Mouse (Mus musculus): ENCODE data around the gene Wnt7b.

Wnt7b gene

DNA sequence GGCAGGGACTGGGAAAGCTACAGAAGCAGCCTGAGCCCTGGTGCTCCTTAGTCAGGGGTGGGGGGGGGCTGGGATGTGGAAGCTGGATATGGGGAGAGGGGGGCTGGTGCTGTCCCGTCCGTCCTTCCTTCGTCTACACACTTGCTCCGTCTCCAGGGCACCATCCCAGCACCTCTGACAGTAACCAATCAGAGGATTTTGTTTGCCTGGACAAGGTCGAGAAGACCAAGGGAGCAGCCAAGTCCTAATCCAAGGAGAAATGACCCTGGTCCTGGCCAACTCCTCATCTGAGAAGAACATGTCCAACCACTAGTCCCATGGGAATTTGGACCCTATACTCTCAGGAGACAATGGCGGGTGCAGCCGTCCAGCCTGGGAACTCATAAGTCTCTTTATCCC, 18.4 kb upstream of the Wnt7b start:
- no peak for DNase-seq

DNA sequence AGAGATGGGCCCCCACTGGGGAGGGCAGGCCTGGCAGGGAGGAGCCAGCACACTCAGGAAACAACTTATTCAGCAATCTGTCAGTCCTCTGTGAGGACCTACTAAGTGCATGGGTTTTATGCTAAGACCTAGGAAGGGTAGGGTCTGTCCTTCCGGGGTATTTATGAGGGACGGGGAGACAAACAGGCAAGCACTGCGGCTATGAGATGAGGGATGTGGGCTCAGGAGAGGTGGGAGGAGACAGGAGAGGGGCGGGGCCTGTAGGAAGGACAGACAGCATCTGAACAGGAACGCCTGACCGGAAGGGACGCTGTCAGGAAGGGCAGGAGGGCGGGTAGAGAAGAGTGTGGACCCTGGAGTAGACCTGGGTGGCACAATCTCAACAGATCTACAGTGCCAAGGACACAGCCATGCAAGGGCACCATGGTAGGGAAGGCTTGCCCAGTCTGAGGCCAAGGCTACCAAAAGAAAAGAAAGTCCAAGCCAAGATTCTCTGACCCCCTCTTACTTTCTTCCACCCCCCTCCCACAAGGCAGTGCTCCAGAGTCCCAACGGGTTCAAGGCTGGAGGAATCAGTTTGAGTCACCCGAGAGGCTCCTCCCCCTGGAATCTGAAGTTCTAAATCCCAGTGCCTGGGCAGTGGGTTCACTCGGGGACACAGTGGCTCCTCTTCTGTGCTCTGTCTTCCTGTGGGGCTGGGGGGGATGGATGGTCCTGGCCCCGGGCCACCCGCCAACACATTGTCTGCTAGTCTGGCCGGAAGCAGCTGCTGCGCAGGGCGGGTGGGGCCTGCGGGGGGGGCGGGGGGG, 17.8 kb upstream of the Wnt7b start:
- no peak for DNase-seq

DNA sequence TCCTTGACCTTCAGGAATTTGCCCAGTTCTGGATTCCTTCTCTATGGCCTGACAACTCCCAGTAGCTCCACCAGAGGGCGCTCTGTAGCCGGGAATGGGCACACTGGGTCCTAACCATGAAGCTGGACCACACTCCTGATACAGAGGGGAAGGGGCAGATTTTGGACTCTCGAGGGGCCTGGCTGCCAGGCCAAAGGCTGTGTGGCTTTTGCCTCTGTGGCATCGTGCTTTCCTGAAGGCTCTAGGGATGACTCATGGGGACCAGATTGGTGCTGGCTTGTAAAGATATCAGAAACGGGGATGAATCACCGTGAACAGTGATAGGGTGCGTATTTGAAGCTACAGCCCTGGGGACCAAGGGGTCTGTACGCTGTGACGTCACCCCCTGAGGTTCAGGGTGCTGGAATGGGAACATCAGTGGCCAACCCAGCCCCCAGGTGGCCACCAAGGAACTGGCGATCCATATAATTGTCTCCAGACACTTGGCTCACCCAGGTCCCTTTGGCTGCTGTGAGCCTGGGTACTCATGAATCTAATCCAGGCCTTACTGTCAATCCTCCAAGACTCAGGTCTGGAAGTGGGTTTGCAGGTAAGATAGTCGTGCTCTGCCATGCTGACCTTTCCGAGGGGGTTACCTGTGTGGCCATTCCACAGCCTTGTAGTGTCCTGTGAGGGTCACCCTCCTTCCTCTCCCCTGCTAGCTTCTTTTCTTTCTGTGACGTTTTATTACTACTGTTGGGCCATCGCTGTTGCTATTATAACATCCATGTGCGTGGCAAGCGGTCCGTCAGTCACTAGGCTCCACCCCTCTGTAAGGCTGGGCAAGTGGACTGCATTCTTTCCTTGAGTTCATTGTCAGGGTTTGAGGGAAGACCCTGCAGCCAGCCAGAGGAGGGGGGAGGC, 17.0 kb upstream of the Wnt7b start:
- peak; percentile 75 for DNase-seq

DNA sequence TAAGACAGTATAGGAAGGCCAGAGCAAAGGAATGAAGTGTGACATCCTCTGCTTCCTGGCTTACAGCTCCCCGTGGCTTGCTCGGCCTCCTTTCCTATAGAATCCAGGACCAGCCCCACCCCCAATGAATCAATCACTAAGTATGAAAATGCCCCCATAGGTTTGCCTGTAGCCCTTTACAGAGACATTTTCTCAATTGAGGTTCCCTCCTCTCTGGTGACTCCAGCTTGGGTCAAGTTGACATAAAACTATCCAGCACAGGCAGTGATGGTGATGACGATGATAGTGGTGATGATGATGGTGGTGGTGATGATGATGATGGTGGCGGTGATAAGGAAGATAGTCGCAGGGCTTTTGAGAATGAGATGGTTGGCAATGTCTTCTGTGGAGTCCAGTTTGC, 16.2 kb upstream of the Wnt7b start:
- no peak for DNase-seq

DNA sequence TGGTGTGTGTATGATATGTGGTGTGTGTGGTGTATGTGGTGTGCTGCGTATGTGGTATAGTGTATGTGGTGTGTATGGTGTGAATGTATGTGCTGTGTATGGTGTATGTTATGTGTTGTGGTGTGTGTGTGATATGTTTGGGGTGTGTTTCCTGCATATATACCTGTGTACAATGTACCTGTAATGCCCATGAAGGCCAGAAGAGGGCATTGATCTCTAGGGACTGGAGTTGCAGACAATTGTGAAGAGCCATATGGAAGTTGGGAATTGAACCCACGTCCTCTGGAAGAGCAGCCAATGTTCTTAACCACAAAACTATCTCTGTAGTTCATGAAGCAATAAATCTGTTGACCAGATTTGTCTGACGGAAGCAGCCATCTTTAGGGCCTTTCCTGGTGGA, 15.1 kb upstream of the Wnt7b start:
- no peak for DNase-seq

DNA sequence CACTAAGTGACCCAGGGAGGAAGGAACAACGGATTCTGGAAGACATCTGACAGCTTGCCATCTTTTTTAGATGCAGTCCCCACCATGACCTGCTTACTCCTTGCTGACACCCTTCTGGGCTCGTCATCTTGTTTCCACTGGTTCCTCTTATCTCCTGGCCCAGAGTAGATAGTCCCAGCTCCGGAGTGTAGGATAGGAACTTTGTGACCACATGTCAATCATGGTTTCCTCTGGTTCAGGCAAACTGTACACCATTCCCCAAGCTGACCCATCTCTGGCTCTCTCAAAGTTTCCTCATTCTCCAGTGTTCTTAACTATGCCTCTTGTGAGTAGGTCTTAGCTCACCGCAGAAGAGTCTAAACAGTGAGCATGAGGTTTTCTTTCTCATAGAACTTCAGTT, 10.4 kb upstream of the Wnt7b start:
- no peak for DNase-seq

- DNase-seq = no peak
Observed at GRCm38 (mm10) chr15:85590831-85591230, 8.6 kb upstream of the Wnt7b start.

- peak; percentile 46 for DNase-seq
Observed at GRCm38 (mm10) chr15:85583504-85583903, 1.2 kb upstream of the Wnt7b start.

DNA sequence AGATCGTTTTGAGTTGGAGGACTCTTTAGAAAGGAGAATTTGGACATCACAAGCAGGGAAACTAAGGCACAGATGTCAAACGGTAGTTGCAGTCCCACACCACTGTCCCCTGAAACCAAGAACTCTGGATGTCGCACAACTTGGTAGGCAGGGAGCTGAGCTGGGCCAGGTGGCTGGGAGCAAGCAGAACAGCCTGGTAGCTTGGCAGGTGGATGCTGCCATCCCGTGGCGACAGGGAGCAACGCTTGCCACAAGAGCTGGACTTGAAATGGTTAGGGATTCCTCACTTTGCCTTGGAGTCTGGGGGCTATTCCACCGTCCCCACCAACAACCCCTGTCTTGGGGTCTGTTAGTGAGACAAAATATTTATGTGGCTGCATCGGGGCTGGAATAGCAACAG, 751 bp upstream of the Wnt7b start:
- DNase-seq = peak; percentile 75

- DNase-seq = no peak
Observed at GRCm38 (mm10) chr15:85581563-85582064, 659 bp downstream of the Wnt7b start.

DNA sequence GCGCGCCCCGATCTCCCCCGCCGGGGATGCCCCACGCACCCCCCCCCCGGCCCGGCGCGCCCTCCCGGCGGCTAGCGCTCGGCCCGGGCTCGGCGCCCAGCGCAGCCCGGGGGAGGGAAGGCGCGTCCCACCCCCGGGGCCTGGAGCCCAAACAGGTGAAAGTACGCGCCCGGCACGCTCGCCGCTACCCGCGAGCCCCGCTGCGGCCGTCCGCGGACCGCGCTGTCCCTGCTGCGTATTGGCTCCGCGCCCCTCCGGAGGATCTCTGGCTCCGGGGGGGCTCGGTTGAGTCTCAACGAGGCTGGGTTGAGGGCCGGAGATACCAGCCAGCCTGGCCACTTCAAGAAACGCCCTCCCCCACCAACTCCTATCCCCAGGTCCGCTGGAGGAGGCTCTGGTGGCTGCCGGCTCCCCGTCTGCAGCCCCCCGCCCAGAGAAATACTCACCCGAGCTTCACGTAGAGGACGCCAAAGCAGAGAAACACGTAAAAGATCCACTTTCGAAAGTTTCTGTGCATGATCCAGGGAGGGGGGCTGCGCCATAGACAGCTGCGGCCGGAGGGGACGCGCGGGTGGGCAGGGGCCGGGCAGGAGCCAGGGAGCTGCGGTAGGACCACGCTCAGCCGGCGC, 1.2 kb downstream of the Wnt7b start:
- DNase-seq = no peak

GRCm38 (mm10) chr15:85580483-85580882, 1.8 kb downstream of the Wnt7b start:
- no peak for DNase-seq

DNA sequence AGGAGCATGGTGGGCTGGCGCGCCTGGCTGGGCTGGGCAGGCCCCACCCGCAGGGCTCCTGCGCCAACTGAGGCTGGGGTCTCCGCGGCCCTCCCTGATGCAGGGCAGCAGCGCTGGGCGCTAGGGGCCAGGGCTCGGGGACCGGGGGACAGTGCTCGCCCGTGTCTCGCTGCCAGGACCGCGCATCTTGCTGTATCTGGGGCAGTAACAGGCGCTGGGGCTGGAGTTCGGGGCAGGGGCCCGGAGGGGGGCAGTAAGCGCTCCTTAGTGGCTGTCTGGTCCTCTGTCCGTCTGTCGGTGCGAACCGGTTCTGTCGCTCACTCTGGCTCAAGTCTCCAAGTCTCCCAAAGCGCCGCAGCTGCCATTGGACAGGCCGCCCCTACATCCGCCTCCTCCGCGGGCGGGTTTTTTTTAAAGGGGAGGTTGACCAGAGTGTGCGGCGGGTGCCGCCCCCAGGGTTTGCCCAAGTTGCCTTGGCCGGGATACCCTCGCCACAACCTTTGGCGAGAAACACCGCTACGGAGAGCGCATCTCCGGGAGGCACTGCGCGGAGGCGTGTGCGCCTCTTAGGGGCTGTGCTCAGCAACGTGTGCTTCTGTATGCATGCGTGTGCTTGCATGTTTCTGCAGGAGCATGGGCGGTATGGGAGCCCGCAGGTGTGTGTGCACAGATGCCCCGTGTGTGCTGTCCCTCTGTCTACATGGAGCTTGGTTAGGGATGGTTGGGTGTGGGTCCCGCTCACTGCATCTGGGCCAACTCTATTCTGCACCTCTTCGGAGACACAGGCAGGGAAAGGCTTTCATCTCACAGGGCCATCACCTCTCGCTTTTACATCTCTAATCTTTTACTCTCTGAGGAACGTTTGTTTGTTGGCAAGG, 4.5 kb downstream of the Wnt7b start:
- no peak for DNase-seq

- DNase-seq = no peak
Observed at GRCm38 (mm10) chr15:85576511-85577440, 5.5 kb downstream of the Wnt7b start.

DNA sequence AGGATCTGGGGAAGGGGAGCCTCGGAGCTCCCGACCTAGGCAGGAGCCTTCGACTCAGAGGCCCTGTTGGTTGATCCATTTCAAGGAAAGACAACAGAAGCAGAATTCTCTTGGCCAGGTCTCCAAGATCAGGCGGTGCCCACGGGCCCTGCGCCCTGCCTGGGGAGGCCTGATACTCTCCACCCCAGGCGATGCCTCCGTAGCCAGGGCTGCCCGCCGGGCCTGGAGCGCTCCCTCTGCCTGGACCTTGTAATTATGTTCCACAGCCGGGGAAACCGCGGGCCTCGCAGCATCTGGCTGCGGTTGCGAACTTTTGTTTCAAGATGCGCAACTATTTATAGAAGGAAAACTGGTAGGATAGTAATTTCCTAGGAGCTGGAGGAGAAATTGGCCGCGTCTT, 6.2 kb downstream of the Wnt7b start:
- no peak for DNase-seq

- no peak for DNase-seq
Observed at GRCm38 (mm10) chr15:85574558-85574957, 7.7 kb downstream of the Wnt7b start.

GRCm38 (mm10) chr15:85574086-85574485, 8.2 kb downstream of the Wnt7b start:
- no peak for DNase-seq

DNA sequence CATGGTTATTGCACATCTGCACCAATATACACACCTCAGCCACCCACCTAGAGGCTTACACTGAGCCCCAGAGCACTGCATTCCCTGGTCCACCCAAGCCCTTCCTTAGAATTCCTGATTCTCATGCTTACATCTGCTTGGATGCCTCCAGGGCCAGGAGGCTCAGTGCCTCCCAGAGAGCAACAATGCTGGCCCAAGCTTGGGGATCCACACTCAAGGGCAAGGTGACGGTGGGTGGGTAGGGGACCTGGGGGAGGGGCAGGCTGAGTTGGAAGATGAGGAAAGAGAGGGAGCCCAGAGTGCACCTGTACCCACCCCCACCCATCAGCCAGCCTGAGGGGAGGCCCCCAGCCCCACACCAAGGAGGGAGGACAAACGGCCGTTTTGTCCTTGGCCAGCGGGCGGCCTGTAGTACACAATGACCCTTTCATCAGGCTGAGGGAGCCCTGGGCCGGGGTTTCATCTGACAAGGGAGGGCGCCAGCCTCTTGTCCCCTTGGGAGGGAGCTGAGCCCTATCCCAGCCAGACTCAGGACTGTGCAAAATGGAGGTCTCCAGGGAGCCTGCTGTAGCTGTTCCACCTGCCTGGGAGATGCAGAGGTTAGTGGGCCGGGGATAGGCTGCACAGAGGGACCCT, 9.5 kb downstream of the Wnt7b start:
- DNase-seq = no peak

GRCm38 (mm10) chr15:85569995-85570734, 12.1 kb downstream of the Wnt7b start:
- no peak for DNase-seq
